Mouse (Mus musculus) midbrain, embryonic 10.5 days (tissue): ENCODE results near the gene Spib. TPM values are rescaled to one million over a fixed set of nuclear protein-coding genes. Genes with fewer than 3 reads are reported as not detected.

Source experiments
- DNase-seq: peaks from one replicate; pipeline ENCODE4 v3.0.0-alpha.2; 2017; ENCODE audit warnings: low spot score
- H3K27ac ChIP-seq: fragments of 300-500 bp; sonication (generic); replicated peaks from 2 replicates; pipeline ENCODE4 v1.5.1; 2016; ENCODE audit warnings: mild to moderate bottlenecking
- H3K27me3 ChIP-seq: fragments of 300-500 bp; sonication (generic); 2 replicates; pipeline ENCODE4 v1.6.1; 2016; ENCODE audit warnings: low read depth, mild to moderate bottlenecking; ENCODE audit not compliant: poor library complexity, severe bottlenecking
- H3K36me3 ChIP-seq: fragments of 300-500 bp; sonication (generic); 2 replicates; pipeline ENCODE4 v1.6.1; 2016; ENCODE audit warnings: mild to moderate bottlenecking, moderate library complexity
- H3K4me1 ChIP-seq: fragments of 300-500 bp; sonication (generic); 2 replicates; pipeline ENCODE4 v1.6.1; 2016
- H3K4me3 ChIP-seq: fragments of 300-500 bp; sonication (generic); 2 replicates; pipeline ENCODE4 v1.5.1; 2016; ENCODE audit warnings: mild to moderate bottlenecking, moderate library complexity
- H3K9me3 ChIP-seq: fragments of 300-500 bp; sonication (generic); replicated peaks from 2 replicates; pipeline ENCODE4 v1.6.1; 2016; ENCODE audit warnings: mild to moderate bottlenecking
- WGBS: fragments of 180-500 bp; shearing (Covaris S2); methylation state at CpG from one replicate; pipeline ENCODE4 v1.1.7; 2016; 5-methylcytosine and 5-hydroxymethylcytosine counted together
- polyA plus RNA-seq: library from polyadenylated mRNA; unstranded; fragments of >200 nt; fragmentation: Nextera tagmentation; extraction: Ambion mirVana; gene quantifications from 2 replicates; pipeline ENCODE4 v1.2.1, GENCODE M21; 2016

Gene Spib
- polyA plus RNA-seq, 1 experiment from 2014 or later = not detected

- Histone ChIP-seq H3K9me3 (peaks cover 9% of the 10 kb centered on the region; the same call in 1 of the 2 replicates), H3K27me3 (no peaks in the 10 kb centered on the region), H3K4me1 (peaks cover 14% of the 10 kb centered on the region), H3K4me3 (no peak overlapping the region), H3K36me3 (peaks cover 75% of the 10 kb centered on the region), H3K27ac (no peak overlapping the region)
- 79% methylated on average over 12 of the region's 12 CpGs for WGBS
- DNase-seq = no peak
Measured at GRCm38 (mm10) chr7:44543071-44543470, 11.2 kb upstream of the Spib start.

GRCm38 (mm10) chr7:44542555-44542954 lies 10.7 kb upstream of the Spib start:
- WGBS = 93% methylated on average over 11 of the region's 11 CpGs
- no peak for DNase-seq
- no peak overlapping the region; the same call in 1 of the 2 replicates for H3K4me3 ChIP-seq
- no peak overlapping the region for H3K27ac ChIP-seq
- no peaks in the 10 kb centered on the region for H3K27me3 ChIP-seq
- peaks cover 9% of the 10 kb centered on the region; the same call in 1 of the 2 replicates for H3K9me3 ChIP-seq
- peaks cover 9% of the 10 kb centered on the region for H3K4me1 ChIP-seq
- H3K36me3 ChIP-seq = peaks cover 80% of the 10 kb centered on the region

DNA sequence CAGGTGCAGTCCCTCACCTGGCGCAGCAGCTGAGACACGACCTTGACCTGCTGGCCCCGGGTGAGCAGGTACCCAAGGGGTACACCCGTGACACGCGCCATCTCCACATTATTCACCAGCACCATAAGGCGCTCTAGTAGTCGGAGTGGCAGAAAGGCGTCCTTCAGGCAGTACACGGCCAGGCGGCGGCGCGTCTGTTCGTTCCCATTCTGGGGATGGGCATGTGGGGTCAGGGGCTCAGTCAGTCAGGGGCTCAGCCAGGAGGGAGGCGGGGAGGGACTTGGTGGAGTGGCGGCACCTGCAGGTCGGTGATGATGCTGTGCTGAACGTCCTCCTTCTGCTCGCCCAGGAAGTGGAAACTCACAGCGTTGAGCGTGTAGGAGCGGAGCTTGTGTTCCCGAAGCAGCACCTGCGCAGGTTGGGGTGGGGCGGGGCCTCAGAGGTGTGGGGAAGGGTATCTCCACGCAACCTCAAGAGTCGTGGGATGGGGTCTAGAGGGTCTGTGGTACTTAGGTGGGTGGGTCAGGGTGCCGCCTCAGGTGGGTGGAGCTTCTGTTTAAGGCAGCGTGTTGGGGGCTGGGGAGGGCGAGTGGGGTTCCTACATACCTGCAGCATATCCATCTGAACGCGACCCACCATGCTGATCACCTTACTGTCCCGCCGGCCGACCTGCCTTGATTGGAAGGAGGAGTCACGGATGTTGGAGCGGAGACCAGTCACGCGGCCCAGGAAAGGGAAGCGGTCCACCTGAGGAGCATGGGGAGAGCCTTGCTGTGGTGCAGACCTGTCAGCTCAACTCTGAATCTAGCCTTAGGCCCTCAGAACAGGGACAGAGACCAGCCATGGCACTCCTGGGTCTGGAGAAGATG lies 7.1 kb upstream of the Spib start:
- H3K27ac ChIP-seq = no peak overlapping the region
- H3K36me3 ChIP-seq = peaks cover 96% of the 10 kb centered on the region
- no peaks in the 10 kb centered on the region for H3K9me3 ChIP-seq
- H3K4me1 ChIP-seq = no peaks in the 10 kb centered on the region
- WGBS = 94% methylated on average over 41 of the region's 41 CpGs
- H3K27me3 ChIP-seq = no peaks in the 10 kb centered on the region
- H3K4me3 ChIP-seq = no peak overlapping the region
- no peak for DNase-seq

- no peaks in the 10 kb centered on the region for H3K9me3 ChIP-seq
- no peak for DNase-seq
- no peak overlapping the region for H3K27ac ChIP-seq
- WGBS = 93% methylated on average over 13 of the region's 13 CpGs
- no peaks in the 10 kb centered on the region for H3K27me3 ChIP-seq
- no peak overlapping the region for H3K4me3 ChIP-seq
- H3K4me1 ChIP-seq = no peaks in the 10 kb centered on the region
- peaks cover 100% of the 10 kb centered on the region for H3K36me3 ChIP-seq
Measured at GRCm38 (mm10) chr7:44537496-44537895, 5.6 kb upstream of the Spib start.

GRCm38 (mm10) chr7:44537009-44537408 lies 5.1 kb upstream of the Spib start:
- Histone ChIP-seq H3K4me1 (no peaks in the 10 kb centered on the region), H3K4me3 (no peak overlapping the region), H3K9me3 (no peaks in the 10 kb centered on the region), H3K36me3 (peaks cover 99% of the 10 kb centered on the region), H3K27me3 (no peaks in the 10 kb centered on the region), H3K27ac (no peak overlapping the region)
- WGBS = 84% methylated on average over 7 of the region's 7 CpGs
- DNase-seq = no peak

DNA sequence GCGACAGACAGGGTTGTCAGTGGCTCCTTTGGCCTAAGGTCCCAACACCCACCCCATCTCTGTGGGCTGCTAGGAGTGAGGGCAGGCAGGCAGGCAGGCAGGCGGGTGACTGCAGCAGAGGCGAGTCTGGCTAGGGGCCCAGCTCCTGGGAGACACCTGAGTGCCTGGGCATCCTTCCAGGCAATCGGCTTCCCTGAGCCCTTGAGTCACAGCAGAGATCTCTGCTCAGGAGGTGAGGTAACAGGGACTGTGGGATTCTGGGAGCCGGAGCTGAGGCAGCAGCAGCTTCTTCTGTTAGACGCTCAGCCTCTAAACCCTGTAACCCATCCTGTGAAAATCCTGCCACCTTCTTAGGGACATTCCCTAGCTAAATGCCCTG lies 4.7 kb upstream of the Spib start:
- Histone ChIP-seq H3K9me3 (no peaks in the 10 kb centered on the region), H3K4me3 (no peak overlapping the region), H3K27me3 (no peaks in the 10 kb centered on the region), H3K36me3 (peaks cover 95% of the 10 kb centered on the region), H3K27ac (no peak overlapping the region), H3K4me1 (no peaks in the 10 kb centered on the region)
- DNase-seq = no peak
- 93% methylated on average over 6 of the region's 6 CpGs for WGBS

DNA sequence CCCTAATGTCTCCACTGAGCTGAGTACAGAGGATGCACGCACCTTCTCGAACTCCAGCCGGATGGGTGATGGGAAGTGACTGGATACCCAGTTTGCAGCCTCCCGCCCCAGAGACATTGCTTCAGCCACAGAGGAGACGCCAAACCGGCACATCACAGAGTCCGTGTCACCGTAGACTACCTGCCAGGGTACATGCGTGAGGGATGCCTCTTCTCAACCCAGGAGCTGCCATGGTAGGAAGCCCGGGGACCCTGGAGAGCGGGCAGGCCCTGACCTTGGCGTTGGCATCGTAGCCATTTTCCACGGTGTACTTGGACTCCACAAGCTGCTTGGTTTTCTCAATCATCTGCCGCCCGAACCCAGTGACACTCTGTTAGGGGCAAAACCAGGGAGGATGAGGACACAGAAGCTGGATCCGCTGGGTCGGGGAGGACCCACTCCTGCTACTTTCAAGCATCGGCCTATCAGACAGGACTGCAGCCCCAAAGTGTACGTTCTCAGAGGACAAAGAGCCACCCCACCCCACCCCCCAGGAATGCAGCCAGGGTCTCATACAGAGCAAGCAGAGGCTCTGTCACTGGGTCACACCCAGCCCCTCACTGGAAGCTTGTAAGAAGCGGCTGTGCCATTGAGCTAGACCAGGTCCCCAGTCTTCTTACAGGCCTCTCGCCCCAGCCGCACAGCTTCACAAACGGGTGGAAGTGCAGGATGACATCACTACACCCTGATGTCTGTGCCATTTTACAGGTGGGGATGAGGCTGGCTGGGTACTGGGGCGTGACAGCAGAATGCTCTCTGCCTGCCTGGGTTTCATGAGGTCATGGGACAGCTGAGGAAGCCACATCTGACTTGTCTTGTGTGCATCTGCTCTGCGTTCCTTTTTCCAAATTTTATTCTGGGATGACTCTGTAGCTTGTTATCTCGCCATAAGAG lies 4.1 kb upstream of the Spib start:
- no peaks in the 10 kb centered on the region for H3K4me1 ChIP-seq
- no peak overlapping the region for H3K4me3 ChIP-seq
- DNase-seq = no peak
- 94% methylated on average over 27 of the region's 27 CpGs for WGBS
- no peak overlapping the region for H3K27ac ChIP-seq
- H3K27me3 ChIP-seq = no peaks in the 10 kb centered on the region
- H3K9me3 ChIP-seq = no peaks in the 10 kb centered on the region
- H3K36me3 ChIP-seq = peaks cover 88% of the 10 kb centered on the region

GRCm38 (mm10) chr7:44534656-44535441 lies 3.0 kb upstream of the Spib start:
- WGBS = 90% methylated on average over 19 of the region's 19 CpGs
- no peak overlapping the region for H3K27ac ChIP-seq
- H3K4me1 ChIP-seq = no peaks in the 10 kb centered on the region
- H3K4me3 ChIP-seq = no peak overlapping the region
- no peak for DNase-seq
- no peaks in the 10 kb centered on the region for H3K9me3 ChIP-seq
- H3K27me3 ChIP-seq = peaks cover 5% of the 10 kb centered on the region; the same call in 1 of the 2 replicates
- peaks cover 78% of the 10 kb centered on the region for H3K36me3 ChIP-seq

- H3K27ac ChIP-seq = no peak overlapping the region
- H3K9me3 ChIP-seq = no peaks in the 10 kb centered on the region
- no peak for DNase-seq
- peaks cover 3% of the 10 kb centered on the region; the same call in 1 of the 2 replicates for H3K4me1 ChIP-seq
- H3K27me3 ChIP-seq = peaks cover 11% of the 10 kb centered on the region
- H3K36me3 ChIP-seq = peaks cover 71% of the 10 kb centered on the region
- H3K4me3 ChIP-seq = no peak overlapping the region
- 94% methylated on average over 13 of the region's 13 CpGs for WGBS
Measured at GRCm38 (mm10) chr7:44534242-44534641, 2.4 kb upstream of the Spib start.

DNA sequence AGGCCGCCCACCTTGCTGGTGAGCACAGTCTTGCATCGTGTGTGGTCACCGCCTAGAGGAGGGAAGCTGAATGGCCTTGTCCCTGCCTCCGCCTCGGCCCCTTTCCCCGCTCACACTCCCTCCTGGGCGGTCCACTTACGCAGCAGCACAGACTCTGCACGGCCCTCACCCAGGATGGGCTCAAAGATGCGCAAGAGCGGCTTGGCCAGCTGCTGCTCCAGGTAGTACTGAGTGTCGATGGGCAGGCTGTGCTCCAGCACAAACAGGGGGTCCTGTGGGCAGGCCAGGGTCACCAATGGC lies 1.8 kb upstream of the Spib start:
- Histone ChIP-seq H3K9me3 (no peaks in the 10 kb centered on the region), H3K27me3 (peaks cover 16% of the 10 kb centered on the region), H3K27ac (no peak overlapping the region), H3K36me3 (peaks cover 66% of the 10 kb centered on the region), H3K4me3 (no peak overlapping the region), H3K4me1 (peaks cover 4% of the 10 kb centered on the region; the same call in 1 of the 2 replicates)
- WGBS = 82% methylated on average over 12 of the region's 12 CpGs
- DNase-seq = no peak

DNA sequence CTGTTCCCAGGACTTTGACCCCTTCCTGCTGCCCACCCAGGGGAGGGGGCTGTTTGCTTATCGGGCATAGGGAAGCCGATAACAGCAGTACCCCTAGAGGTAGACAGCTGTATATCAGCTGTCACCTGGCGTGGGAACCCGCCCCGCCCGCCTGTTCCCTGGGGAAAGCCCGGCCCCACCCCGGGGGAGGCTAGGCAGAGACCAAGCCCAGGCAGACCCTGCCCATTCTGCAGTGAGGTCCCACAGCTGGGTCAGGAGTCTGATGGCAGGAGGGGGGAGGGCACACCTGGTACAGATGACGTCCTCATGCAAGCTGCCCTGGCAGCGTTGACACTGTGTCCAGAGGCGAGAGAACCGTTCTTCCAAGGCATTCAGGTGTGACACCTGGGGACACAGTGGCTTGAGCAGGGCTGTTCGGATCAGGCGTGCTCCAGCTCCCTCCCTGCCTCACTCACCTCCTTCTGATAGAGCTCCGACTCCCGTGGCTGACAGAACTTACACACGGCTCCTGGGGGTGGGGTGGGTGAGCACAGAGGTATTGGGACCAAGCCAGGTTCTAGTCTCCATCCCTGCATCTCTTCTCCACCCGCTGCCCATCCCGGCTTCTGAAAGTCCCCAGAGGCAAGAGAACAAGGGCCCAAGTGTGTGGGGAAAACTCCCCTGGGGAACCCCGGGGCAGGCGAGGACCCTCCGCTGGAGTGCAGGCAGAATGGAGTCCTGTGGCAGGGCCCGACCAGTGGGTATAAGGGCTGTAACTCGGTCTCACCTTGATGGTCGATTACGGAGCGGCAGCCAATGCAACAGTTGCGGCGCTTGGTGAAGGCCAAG lies 1.3 kb upstream of the Spib start:
- WGBS = 88% methylated on average over 29 of the region's 29 CpGs
- Histone ChIP-seq H3K4me1 (peaks cover 6% of the 10 kb centered on the region), H3K27me3 (peaks cover 22% of the 10 kb centered on the region), H3K4me3 (no peak overlapping the region), H3K36me3 (peaks cover 60% of the 10 kb centered on the region), H3K9me3 (no peaks in the 10 kb centered on the region), H3K27ac (no peak overlapping the region)
- DNase-seq = no peak

- no peak overlapping the region for H3K27ac ChIP-seq
- peaks cover 13% of the 10 kb centered on the region for H3K4me1 ChIP-seq
- peaks cover 41% of the 10 kb centered on the region for H3K27me3 ChIP-seq
- H3K9me3 ChIP-seq = no peaks in the 10 kb centered on the region
- no peak overlapping the region for H3K4me3 ChIP-seq
- peaks cover 41% of the 10 kb centered on the region for H3K36me3 ChIP-seq
- 61% methylated on average over 5 of the region's 5 CpGs for WGBS
- DNase-seq = no peak
Measured at GRCm38 (mm10) chr7:44531207-44531606, 664 bp downstream of the Spib start.
